Mouse (Mus musculus) heart, adult 8-10 months (tissue): ENCODE data around the gene Jade2. TPM values are rescaled to one million over a fixed set of nuclear protein-coding genes. Genes with fewer than 3 reads are reported as not detected.

Experiments
- DNase-seq: peaks from one replicate; pipeline ENCODE4 v3.0.0; 2022; ENCODE audit warnings: low spot score
- total RNA-seq, 4 experiments: library from RNA; stranded (reverse); gene quantifications; 2 replicates each; pipeline ENCODE4 v1.2.4; 2022

Jade2 gene
- total RNA-seq, 4 experiments from 2014 or later: 9.8 to 14.8 (median 11.8) TPM

GRCm38 (mm10) chr11:51835598-51835997 is 21.9 kb downstream of the Jade2 start:
- DNase-seq: no peak

GRCm38 (mm10) chr11:51834067-51834411 is 23.4 kb downstream of the Jade2 start:
- DNase-seq: no peak

GRCm38 (mm10) chr11:51833393-51834066 is 23.9 kb downstream of the Jade2 start:
- no peak for DNase-seq

GRCm38 (mm10) chr11:51832992-51833391 is 24.5 kb downstream of the Jade2 start:
- no peak for DNase-seq

GRCm38 (mm10) chr11:51831962-51832909 is 25.2 kb downstream of the Jade2 start:
- DNase-seq: no peak

GRCm38 (mm10) chr11:51824867-51825424 is 32.5 kb downstream of the Jade2 start:
- DNase-seq: no peak

GRCm38 (mm10) chr11:51823963-51824753 is 33.3 kb downstream of the Jade2 start:
- peak; percentile 39 for DNase-seq

GRCm38 (mm10) chr11:51823271-51823670 is 34.2 kb downstream of the Jade2 start:
- no peak for DNase-seq

GRCm38 (mm10) chr11:51822736-51823135 is 34.7 kb downstream of the Jade2 start:
- DNase-seq: no peak

GRCm38 (mm10) chr11:51820861-51821260 is 36.6 kb downstream of the Jade2 start:
- peak; percentile 76 for DNase-seq

- DNase-seq: no peak
Observed at GRCm38 (mm10) chr11:51819964-51820363, 37.5 kb downstream of the Jade2 start.

GRCm38 (mm10) chr11:51818837-51819236 is 38.6 kb downstream of the Jade2 start:
- DNase-seq: no peak

- DNase-seq: peak; percentile 87
Observed at GRCm38 (mm10) chr11:51817756-51818155, 39.7 kb downstream of the Jade2 start.

- DNase-seq: no peak
Observed at GRCm38 (mm10) chr11:51812022-51812546, 45.4 kb downstream of the Jade2 start.

GRCm38 (mm10) chr11:51811230-51811629 is 46.2 kb downstream of the Jade2 start:
- DNase-seq: no peak

GRCm38 (mm10) chr11:51809632-51810224 is 47.7 kb downstream of the Jade2 start:
- DNase-seq: no peak

- DNase-seq: no peak
Observed at GRCm38 (mm10) chr11:51807108-51807879, 50.2 kb downstream of the Jade2 start.

- peak; percentile 85 for DNase-seq
Observed at GRCm38 (mm10) chr11:51805221-51805981, 52.1 kb downstream of the Jade2 start.

- DNase-seq: peak; percentile 35
Observed at GRCm38 (mm10) chr11:51800634-51801325, 56.7 kb downstream of the Jade2 start.
